Mouse (Mus musculus) natural killer cell, adult 2 months (primary cell): Measurements from ENCODE around the gene Hoxd11.

ENCODE experiments used
- DNase-seq, 2 experiments: peaks; one replicate each; pipeline ENCODE4 v3.0.0; 2022; ENCODE audit warnings: low spot score in 2 of 2

Hoxd11 gene

GRCm38 (mm10) chr2:74707599-74707998, 28.2 kb downstream of the Hoxd11 start:
- no peak for DNase-seq

GRCm38 (mm10) chr2:74708676-74709075, 29.3 kb downstream of the Hoxd11 start:
- DNase-seq, result no peak

- no peak for DNase-seq
Measured at GRCm38 (mm10) chr2:74709465-74710419, 30.4 kb downstream of the Hoxd11 start.

- DNase-seq, result no peak
Measured at GRCm38 (mm10) chr2:74710929-74711543, 31.7 kb downstream of the Hoxd11 start.

- no peak for DNase-seq
Measured at GRCm38 (mm10) chr2:74711721-74712621, 32.6 kb downstream of the Hoxd11 start, which contains the start of the genes Hoxd3 and Hoxd4. Gene Hoxd3 (plus strand): TSS chr2:74711927. Gene Hoxd4 (plus strand): TSS chr2:74711929.

GRCm38 (mm10) chr2:74713239-74714150, 34.1 kb downstream of the Hoxd11 start:
- no peak for DNase-seq

GRCm38 (mm10) chr2:74714156-74714789, 34.9 kb downstream of the Hoxd11 start:
- DNase-seq, result no peak

GRCm38 (mm10) chr2:74714881-74715280, 35.5 kb downstream of the Hoxd11 start:
- DNase-seq, result no peak

GRCm38 (mm10) chr2:74715504-74716241, 36.3 kb downstream of the Hoxd11 start:
- peak; percentile 66 to 73 for DNase-seq

- no peak for DNase-seq
Measured at GRCm38 (mm10) chr2:74720384-74720783, 41.0 kb downstream of the Hoxd11 start.

- DNase-seq, result no peak
Measured at GRCm38 (mm10) chr2:74720955-74721491, 41.7 kb downstream of the Hoxd11 start.

GRCm38 (mm10) chr2:74721882-74722281, 42.5 kb downstream of the Hoxd11 start:
- no peak for DNase-seq

GRCm38 (mm10) chr2:74722949-74723348, 43.6 kb downstream of the Hoxd11 start:
- no peak for DNase-seq

GRCm38 (mm10) chr2:74724244-74725015, 45.1 kb downstream of the Hoxd11 start:
- no peak for DNase-seq

- no peak for DNase-seq
Measured at GRCm38 (mm10) chr2:74725171-74725570, 45.8 kb downstream of the Hoxd11 start.

- DNase-seq, result no peak
Measured at GRCm38 (mm10) chr2:74726551-74726950, 47.2 kb downstream of the Hoxd11 start, which contains the start of gene Gm28230. Gene Gm28230 (plus strand): TSS chr2:74726728.

- no peak for DNase-seq
Measured at GRCm38 (mm10) chr2:74726973-74727639, 47.7 kb downstream of the Hoxd11 start.
